Mouse (Mus musculus) macrophage (primary cell): ENCODE measurements around the gene 5830473C10Rik. TPM values are rescaled to one million over a fixed set of nuclear protein-coding genes. Genes with fewer than 3 reads are reported as not detected.

Experiments used
- polyA plus RNA-seq: library from polyadenylated mRNA; stranded (reverse); fragments of 250-400 nt; gene quantifications from 3 replicates; pipeline ENCODE4 v1.2.4, GENCODE M21; 2018; ENCODE audit warnings: inconsistent platforms

Gene 5830473C10Rik
- polyA plus RNA-seq, 1 experiment from 2014 or later = not detected

Other genes starting within 250 kb of the 5830473C10Rik start
- 35.4 to 87.9 TPM (median 48.7 TPM) in 3 replicates for gene Ankrd17, start 194.5 kb upstream of the 5830473C10Rik start, polyA plus RNA-seq
- gene Gm9958, start 193.9 kb upstream of the 5830473C10Rik start, polyA plus RNA-seq = 0.74 to 1.5 TPM (median 1.4 TPM) in 3 replicates
- gene Alb, start 100.2 kb upstream of the 5830473C10Rik start, polyA plus RNA-seq = not detected in 3 replicates
- 0.50 to 2.2 TPM (median 0.50 TPM) in 3 replicates for gene Afp, start 70.4 kb upstream of the 5830473C10Rik start, polyA plus RNA-seq
- not detected in 3 replicates for gene Afm, start 42.2 kb upstream of the 5830473C10Rik start, polyA plus RNA-seq
- not detected in 3 replicates for gene Rassf6, start 79.5 kb downstream of the 5830473C10Rik start, polyA plus RNA-seq
- gene Cxcl5, start 198.3 kb downstream of the 5830473C10Rik start, polyA plus RNA-seq = 0.11 TPM in 1 of 3 replicates, not detected in the others
- gene Ppbp, start 207.4 kb downstream of the 5830473C10Rik start, polyA plus RNA-seq = 1.9 to 15.6 TPM (median 10.5 TPM) in 3 replicates
- 376 to 3,137 TPM (median 826 TPM) in 3 replicates for gene Pf4, start 211.3 kb downstream of the 5830473C10Rik start, polyA plus RNA-seq
- 0.20 to 0.48 TPM (median 0.37 TPM) in 3 replicates for gene Cxcl3, start 225.0 kb downstream of the 5830473C10Rik start, polyA plus RNA-seq
- not detected in 3 replicates for gene Cxcl15, start 233.4 kb downstream of the 5830473C10Rik start, polyA plus RNA-seq